8 mouse cellular contexts compared by ENCODE assay signal in the genomic region with DNA sequence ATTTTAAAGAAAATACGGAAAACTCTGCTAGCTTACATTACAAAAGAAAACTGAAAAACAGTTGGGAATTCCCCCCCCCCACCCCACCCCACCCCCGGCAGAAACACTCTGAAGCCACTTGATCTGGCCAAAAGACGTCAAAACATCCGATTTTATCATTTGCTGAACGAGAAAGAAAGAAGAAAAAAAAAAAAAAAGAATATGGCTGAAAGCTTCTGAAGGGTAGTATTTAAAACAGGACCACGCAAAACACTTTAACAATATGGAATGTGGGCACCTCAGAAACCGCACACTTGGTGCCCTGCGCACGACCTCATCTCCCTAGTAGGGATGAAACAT. TPM values are rescaled to one million over a fixed set of nuclear protein-coding genes. Genes with fewer than 3 reads are reported as not detected.
DNase-seq lines count a peak whose midpoint lies in the region; ATAC-seq lines count a peak whose summit lies in the region.

No protein-coding gene starts in this region.

- H3K4me3 ChIP-seq in lung, embryonic 16.5 days (ENCODE audit: low read length) = peak overlapping the region; percentile 86
- peak overlapping the region; percentile 95 for H3K4me3 ChIP-seq in embryonic facial prominence, embryonic 15.5 days (replicated peaks)
- peak overlapping the region; percentile 96 for H3K4me3 ChIP-seq in limb, embryonic 13.5 days

- DNase-seq in lung, postnatal 25 days (ENCODE audit: low spot score) = no peak
- DNase-seq in splenic B cell, adult 2 months (ENCODE audit: low read depth, low spot score) = peak; percentile 45
- no peak for DNase-seq in layer of hippocampus, adult 11-12 months (ENCODE audit: low spot score)
- no peak for DNase-seq in cerebellum, adult 11 months
- no peak for DNase-seq in c-Kit-positive CD71-positive TER-119-positive erythroid progenitor cells, embryonic 14.5 days (ENCODE audit: low spot score)

- H3K9me3 ChIP-seq in lung, embryonic 16.5 days (ENCODE audit: control insufficient read depth, low read length) = no peaks in the 10 kb centered on the region
- H3K9me3 ChIP-seq in embryonic facial prominence, embryonic 15.5 days (replicated peaks) = no peaks in the 10 kb centered on the region
- H3K9me3 ChIP-seq in limb, embryonic 13.5 days = no peaks in the 10 kb centered on the region

- ATAC-seq in lung, embryonic 16.5 days (ENCODE audit: low read depth) = no peak
- ATAC-seq in embryonic facial prominence, embryonic 15.5 days (ENCODE audit: insufficient number of reproducible peaks, low FRiP score, low TSS enrichment, low read depth) = no peak
- ATAC-seq in limb, embryonic 13.5 days (ENCODE audit: low FRiP score, low read depth) = no peak

- peak overlapping the region; percentile 98 for H3K27ac ChIP-seq in lung, embryonic 16.5 days (ENCODE audit: low read length)
- H3K27ac ChIP-seq in embryonic facial prominence, embryonic 15.5 days (replicated peaks) = peak overlapping the region; percentile 99; the same call in 1 of the 2 replicates
- peak overlapping the region; percentile 99; the same call in 1 of the 2 replicates for H3K27ac ChIP-seq in limb, embryonic 13.5 days

- H3K9ac ChIP-seq in lung, embryonic 16.5 days (ENCODE audit: low read length) = peak overlapping the region; percentile 95
- peak overlapping the region; percentile 96; the same call in 1 of the 2 replicates for H3K9ac ChIP-seq in embryonic facial prominence, embryonic 15.5 days
- H3K9ac ChIP-seq in limb, embryonic 13.5 days = peak overlapping the region; percentile 96

- no peaks in the 10 kb centered on the region for H3K27me3 ChIP-seq in lung, embryonic 16.5 days (ENCODE audit: control insufficient read depth, insufficient read depth, low read depth, low read length)
- H3K27me3 ChIP-seq in embryonic facial prominence, embryonic 15.5 days = no peaks in the 10 kb centered on the region
- no peaks in the 10 kb centered on the region for H3K27me3 ChIP-seq in limb, embryonic 13.5 days
- no peaks in the 10 kb centered on the region for H3K27me3 ChIP-seq in splenic B cell, adult 2 months (ENCODE audit: control insufficient read depth, insufficient read depth, low read length, poor library complexity, severe bottlenecking)

- no peaks in the 10 kb centered on the region for H3K36me3 ChIP-seq in lung, embryonic 16.5 days (ENCODE audit: control insufficient read depth, insufficient read depth, low read length)
- no peaks in the 10 kb centered on the region for H3K36me3 ChIP-seq in embryonic facial prominence, embryonic 15.5 days
- no peaks in the 10 kb centered on the region for H3K36me3 ChIP-seq in limb, embryonic 13.5 days
- no peaks in the 10 kb centered on the region for H3K36me3 ChIP-seq in splenic B cell, adult 2 months (ENCODE audit: control insufficient read depth, insufficient read depth, low read length, poor library complexity, severe bottlenecking)

- peak overlapping the region; percentile 82 for H3K4me2 ChIP-seq in lung, embryonic 16.5 days (ENCODE audit: low read depth, low read length)
- peak overlapping the region; percentile 55 for H3K4me2 ChIP-seq in embryonic facial prominence, embryonic 15.5 days (replicated peaks)
- H3K4me2 ChIP-seq in limb, embryonic 13.5 days (replicated peaks) = peak overlapping the region; percentile 72

- 0% methylated on average over 9 of the region's 9 CpGs for WGBS in lung, embryonic 16.5 days
- under 1% methylated on average over 9 of the region's 9 CpGs for WGBS in embryonic facial prominence, embryonic 15.5 days
- WGBS in limb, embryonic 13.5 days = 0% methylated on average over 9 of the region's 9 CpGs

- peaks cover 11% of the 10 kb centered on the region for H3K4me1 ChIP-seq in lung, embryonic 16.5 days (replicated peaks; ENCODE audit: control insufficient read depth, insufficient read depth, low read length)
- H3K4me1 ChIP-seq in embryonic facial prominence, embryonic 15.5 days = peaks cover 17% of the 10 kb centered on the region
- peaks cover 27% of the 10 kb centered on the region for H3K4me1 ChIP-seq in limb, embryonic 13.5 days

RNA-seq across cellular contexts. Expression of gene Rsbn1l, which starts 5.7 kb away (rescaled TPM):
- 4.4 and 5.5 TPM in 2 replicates for polyA plus RNA-seq in lung, embryonic 16.5 days (2015; fragmentation: Nextera tagmentation; extraction: Ambion mirVana)
- polyA plus RNA-seq in embryonic facial prominence, embryonic 15.5 days (2015; fragmentation: Nextera tagmentation; extraction: Ambion mirVana) = 4.8 and 6.0 TPM in 2 replicates
- 5.4 and 6.0 TPM in 2 replicates for polyA plus RNA-seq in limb, embryonic 13.5 days (2015; fragmentation: Nextera tagmentation; extraction: Ambion mirVana)
